Mouse (Mus musculus): ENCODE data around the gene Lax1. TPM values are rescaled to one million over a fixed set of nuclear protein-coding genes. Genes with fewer than 3 reads are reported as not detected.

Gene Lax1
- under 1 TPM; 0.82 to 0.89 TPM for total RNA-seq (2023)

GRCm38 (mm10) chr1:133689897-133690296 is at the start of gene Lax1:
TSS of gene Lax1 (minus strand) at chr1:133690108.

GRCm38 (mm10) chr1:133661203-133661933 is 28.5 kb downstream of the Lax1 start, which contains the start of gene Gm38394:
TSS of gene Gm38394 (minus strand) at chr1:133661318.

GRCm38 (mm10) chr1:133660466-133661202 is 29.3 kb downstream of the Lax1 start, which contains the start of gene Zbed6:
TSS of gene Zbed6 (minus strand) at chr1:133660885.

Other genes starting within 250 kb of the Lax1 start
- gene Snrpe, start 79.8 kb downstream of the Lax1 start, total RNA-seq (2023), result 100 to 1,000 TPM; 104 to 111 TPM
- 10 to 100 TPM; 16.5 to 19.5 TPM for gene Zbed6, start 29.2 kb downstream of the Lax1 start, total RNA-seq (2023)
- 10 to 100 TPM; 32.6 to 36.3 TPM for gene Gm38394, start 28.8 kb downstream of the Lax1 start, total RNA-seq (2023)
- gene Atp2b4, start 110.9 kb upstream of the Lax1 start, total RNA-seq (2023), result 10 to 100 TPM; 39.4 to 46.9 TPM
- gene Optc, start 217.9 kb upstream of the Lax1 start, total RNA-seq (2023), result not detected
- 1 to 10 TPM in 1 of 2 experiments, under 1 TPM in 1; 0.15 to 1.2 TPM for gene Prelp, start 231.3 kb upstream of the Lax1 start, total RNA-seq (2023)

All from monocyte, adult 59 days (primary cell).